Mouse (Mus musculus): ENCODE data around the gene Tbx21. TPM values are rescaled to one million over a fixed set of nuclear protein-coding genes. Genes with fewer than 3 reads are reported as not detected.

Gene Tbx21
- polyA plus RNA-seq, 1 experiment = 0.56 TPM

- Histone ChIP-seq H3K4me1 (ENCODE audit: control insufficient read depth, insufficient read depth, low read length) (no peaks in the 10 kb centered on the region), H3K36me3 (ENCODE audit: control insufficient read depth, insufficient read depth, low read length) (no peaks in the 10 kb centered on the region), H3K27me3 (replicated peaks; ENCODE audit: control insufficient read depth, insufficient read depth, low read length) (no peaks in the 10 kb centered on the region), H3K27ac (ENCODE audit: insufficient read depth, low read depth, low read length) (no peak overlapping the region), H3K4me3 (ENCODE audit: insufficient read depth, low read depth, low read length) (no peak overlapping the region)
- no peak for DNase-seq
- WGBS = 31% methylated on average over 6 of the region's 6 CpGs
- no peak for TF ChIP-seq CTCF (conservative IDR thresholded peaks at IDR 0.05; ENCODE audit: insufficient read depth, insufficient read length, low read depth, low read length)
These were observed 17.1 kb upstream of the Tbx21 start for GRCm38 (mm10) chr11:97132185-97132584.

GRCm38 (mm10) chr11:97131683-97132082 is 16.6 kb upstream of the Tbx21 start:
- H3K27ac ChIP-seq (ENCODE audit: insufficient read depth, low read depth, low read length) = no peak overlapping the region
- no peaks in the 10 kb centered on the region for H3K27me3 ChIP-seq (replicated peaks; ENCODE audit: control insufficient read depth, insufficient read depth, low read length)
- WGBS = 87% methylated on average over 2 of the region's 2 CpGs
- no peaks in the 10 kb centered on the region for H3K4me1 ChIP-seq (ENCODE audit: control insufficient read depth, insufficient read depth, low read length)
- TF ChIP-seq CTCF (conservative IDR thresholded peaks at IDR 0.05; ENCODE audit: insufficient read depth, insufficient read length, low read depth, low read length) = no peak
- TF ChIP-seq POLR2A (IDR thresholded peaks at IDR 0.05; ENCODE audit: low read depth, low read length) = no peak
- no peak overlapping the region for H3K4me3 ChIP-seq (ENCODE audit: insufficient read depth, low read depth, low read length)
- H3K36me3 ChIP-seq (ENCODE audit: control insufficient read depth, insufficient read depth, low read length) = no peaks in the 10 kb centered on the region
- no peak for DNase-seq

GRCm38 (mm10) chr11:97130318-97130717 is 15.2 kb upstream of the Tbx21 start:
- DNase-seq = no peak
- 74% methylated on average over 7 of the region's 7 CpGs for WGBS
- no peaks in the 10 kb centered on the region for H3K27me3 ChIP-seq (replicated peaks; ENCODE audit: control insufficient read depth, insufficient read depth, low read length)
- no peak overlapping the region for H3K27ac ChIP-seq (ENCODE audit: insufficient read depth, low read depth, low read length)
- no peaks in the 10 kb centered on the region for H3K4me1 ChIP-seq (ENCODE audit: control insufficient read depth, insufficient read depth, low read length)
- TF ChIP-seq POLR2A (IDR thresholded peaks at IDR 0.05; ENCODE audit: low read depth, low read length) (no peak), CTCF (conservative IDR thresholded peaks at IDR 0.05; ENCODE audit: insufficient read depth, insufficient read length, low read depth, low read length) (no peak)
- H3K4me3 ChIP-seq (ENCODE audit: insufficient read depth, low read depth, low read length) = no peak overlapping the region
- no peaks in the 10 kb centered on the region for H3K36me3 ChIP-seq (ENCODE audit: control insufficient read depth, insufficient read depth, low read length)

GRCm38 (mm10) chr11:97128956-97129355 is 13.8 kb upstream of the Tbx21 start:
- Histone ChIP-seq H3K4me1 (ENCODE audit: control insufficient read depth, insufficient read depth, low read length) (no peaks in the 10 kb centered on the region), H3K27ac (ENCODE audit: insufficient read depth, low read depth, low read length) (no peak overlapping the region), H3K36me3 (ENCODE audit: control insufficient read depth, insufficient read depth, low read length) (no peaks in the 10 kb centered on the region), H3K27me3 (replicated peaks; ENCODE audit: control insufficient read depth, insufficient read depth, low read length) (no peaks in the 10 kb centered on the region), H3K4me3 (ENCODE audit: insufficient read depth, low read depth, low read length) (no peak overlapping the region)
- no peak for DNase-seq
- 84% methylated on average over 3 of the region's 3 CpGs for WGBS
- no peak for TF ChIP-seq CTCF (conservative IDR thresholded peaks at IDR 0.05; ENCODE audit: insufficient read depth, insufficient read length, low read depth, low read length)
- TF ChIP-seq POLR2A (IDR thresholded peaks at IDR 0.05; ENCODE audit: low read depth, low read length) = no peak

GRCm38 (mm10) chr11:97127470-97128223 is 12.5 kb upstream of the Tbx21 start:
- WGBS = 34% methylated on average over 19 of the region's 19 CpGs
- Histone ChIP-seq H3K4me1 (ENCODE audit: control insufficient read depth, insufficient read depth, low read length) (no peaks in the 10 kb centered on the region), H3K36me3 (ENCODE audit: control insufficient read depth, insufficient read depth, low read length) (no peaks in the 10 kb centered on the region), H3K27me3 (replicated peaks; ENCODE audit: control insufficient read depth, insufficient read depth, low read length) (no peaks in the 10 kb centered on the region), H3K4me3 (ENCODE audit: insufficient read depth, low read depth, low read length) (peak overlapping the region; percentile 55), H3K27ac (ENCODE audit: insufficient read depth, low read depth, low read length) (no peak overlapping the region)
- no peak for TF ChIP-seq POLR2A (IDR thresholded peaks at IDR 0.05; ENCODE audit: low read depth, low read length)
- no peak for DNase-seq

GRCm38 (mm10) chr11:97126645-97127468 is 11.7 kb upstream of the Tbx21 start:
- TF ChIP-seq CTCF (conservative IDR thresholded peaks at IDR 0.05; ENCODE audit: insufficient read depth, insufficient read length, low read depth, low read length) (no peak), POLR2A (IDR thresholded peaks at IDR 0.05; ENCODE audit: low read depth, low read length) (no peak)
- no peaks in the 10 kb centered on the region for H3K4me1 ChIP-seq (ENCODE audit: control insufficient read depth, insufficient read depth, low read length)
- WGBS = 5% methylated on average over 32 of the region's 32 CpGs
- H3K27me3 ChIP-seq (replicated peaks; ENCODE audit: control insufficient read depth, insufficient read depth, low read length) = no peaks in the 10 kb centered on the region
- no peaks in the 10 kb centered on the region for H3K36me3 ChIP-seq (ENCODE audit: control insufficient read depth, insufficient read depth, low read length)
- H3K4me3 ChIP-seq (ENCODE audit: insufficient read depth, low read depth, low read length) = peak overlapping the region; percentile 55
- DNase-seq = peak; percentile 54
- H3K27ac ChIP-seq (ENCODE audit: insufficient read depth, low read depth, low read length) = no peak overlapping the region

GRCm38 (mm10) chr11:97124266-97125036 is 9.3 kb upstream of the Tbx21 start:
- H3K27ac ChIP-seq (ENCODE audit: insufficient read depth, low read depth, low read length) = no peak overlapping the region
- WGBS = 80% methylated on average over 10 of the region's 10 CpGs
- TF ChIP-seq CTCF (conservative IDR thresholded peaks at IDR 0.05; ENCODE audit: insufficient read depth, insufficient read length, low read depth, low read length) (no peak), POLR2A (IDR thresholded peaks at IDR 0.05; ENCODE audit: low read depth, low read length) (no peak)
- no peaks in the 10 kb centered on the region for H3K4me1 ChIP-seq (ENCODE audit: control insufficient read depth, insufficient read depth, low read length)
- no peak for DNase-seq
- no peak overlapping the region for H3K4me3 ChIP-seq (ENCODE audit: insufficient read depth, low read depth, low read length)
- no peaks in the 10 kb centered on the region for H3K27me3 ChIP-seq (replicated peaks; ENCODE audit: control insufficient read depth, insufficient read depth, low read length)
- no peaks in the 10 kb centered on the region for H3K36me3 ChIP-seq (ENCODE audit: control insufficient read depth, insufficient read depth, low read length)
